Mouse (Mus musculus) megakaryocyte, embryonic 14.5 days (primary cell): ENCODE results near the gene AL607142.1. TPM values are rescaled to one million over a fixed set of nuclear protein-coding genes. Genes with fewer than 3 reads are reported as not detected.

Experiments used
- H3K27me3 ChIP-seq: replicated peaks from 2 replicates; pipeline ENCODE3; 2012; ENCODE audit warnings: inconsistent platforms
- H3K36me3 ChIP-seq: replicated peaks from 2 replicates; pipeline ENCODE3; 2012; ENCODE audit warnings: low read length, inconsistent platforms, mixed read lengths
- H3K4me1 ChIP-seq: 2 replicates; pipeline ENCODE4 v1.6.1; 2012; ENCODE audit warnings: inconsistent platforms
- H3K4me3 ChIP-seq: replicated peaks from 2 replicates; pipeline ENCODE3; 2012; ENCODE audit warnings: moderate library complexity, mild to moderate bottlenecking, inconsistent platforms
- H3K9me3 ChIP-seq: 2 replicates; pipeline ENCODE4 v1.6.1; 2012; ENCODE audit warnings: inconsistent platforms
- FLI1 ChIP-seq: IDR thresholded peaks from 2 replicates; pipeline ENCODE4 v1.6.1; 2012; ENCODE audit warnings: low read length, inconsistent platforms, mixed read lengths
- GATA1 ChIP-seq: IDR thresholded peaks from 3 replicates; pipeline ENCODE4 v1.6.1; 2012; ENCODE audit warnings: mixed read lengths, low read length, inconsistent platforms, borderline replicate concordance
- polyA plus RNA-seq: library from polyadenylated mRNA; stranded (reverse); fragments of >175 nt; gene quantifications from 2 replicates; pipeline ENCODE4 v1.2.3, GENCODE M21; 2012; ENCODE audit warnings: low replicate concordance; ENCODE audit not compliant: insufficient read depth

The AL607142.1 gene
- polyA plus RNA-seq, 1 experiment = not detected

DNA sequence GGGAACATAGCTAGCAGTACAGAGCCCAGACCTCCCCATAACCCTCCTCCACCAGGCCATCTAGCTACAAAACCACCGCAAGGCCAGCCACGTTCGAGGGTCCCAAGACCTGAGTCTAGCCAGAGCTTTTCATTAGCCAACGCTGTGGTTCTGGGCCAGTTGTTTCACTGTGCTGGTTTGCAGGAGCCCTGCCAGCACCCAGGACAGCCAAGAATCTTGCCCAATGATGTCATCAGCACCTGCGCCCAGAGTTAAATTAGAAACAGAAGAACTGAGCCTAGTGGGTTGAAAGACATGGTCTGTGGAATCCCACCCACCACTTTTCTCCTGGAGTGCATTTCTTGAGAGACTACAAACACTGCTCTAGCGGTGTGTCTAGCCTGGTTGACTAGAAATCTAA, 61.3 kb downstream of the AL607142.1 start:
- peaks cover 79% of the 10 kb centered on the region for H3K27me3 ChIP-seq
- H3K4me1 ChIP-seq = no peaks in the 10 kb centered on the region
- H3K36me3 ChIP-seq = no peaks in the 10 kb centered on the region
- H3K4me3 ChIP-seq = no peak overlapping the region
- no peak for TF ChIP-seq GATA1
- no peak for TF ChIP-seq FLI1
- H3K9me3 ChIP-seq = no peaks in the 10 kb centered on the region

- Histone ChIP-seq H3K27me3 (peaks cover 70% of the 10 kb centered on the region), H3K36me3 (peaks cover 9% of the 10 kb centered on the region), H3K9me3 (no peaks in the 10 kb centered on the region), H3K4me1 (no peaks in the 10 kb centered on the region), H3K4me3 (no peak overlapping the region)
- no peak for TF ChIP-seq GATA1
- no peak for TF ChIP-seq FLI1
Observed at GRCm38 (mm10) chr4:120127333-120127732, 62.5 kb downstream of the AL607142.1 start.

DNA sequence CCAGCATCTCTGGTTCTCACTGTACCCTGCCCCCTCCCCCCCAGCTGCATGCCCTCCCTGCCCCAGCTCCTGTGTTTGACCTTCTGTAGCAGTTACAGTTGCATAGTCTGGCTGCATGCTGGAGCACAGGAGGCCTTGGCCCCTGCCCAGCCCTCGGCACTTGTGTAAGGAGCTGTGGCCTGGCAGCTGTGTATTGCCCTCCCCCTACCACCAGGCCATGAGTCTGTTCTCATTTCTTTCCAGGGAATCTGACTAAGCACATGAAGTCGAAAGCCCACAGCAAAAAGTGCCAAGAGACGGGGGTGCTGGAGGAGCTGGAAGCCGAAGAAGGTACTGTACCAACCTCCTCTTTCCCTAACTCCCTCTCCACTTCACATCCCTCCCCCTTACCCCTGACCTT, 63.2 kb downstream of the AL607142.1 start:
- peaks cover 69% of the 10 kb centered on the region for H3K27me3 ChIP-seq
- no peak overlapping the region for H3K4me3 ChIP-seq
- no peaks in the 10 kb centered on the region for H3K9me3 ChIP-seq
- no peaks in the 10 kb centered on the region for H3K4me1 ChIP-seq
- peaks cover 12% of the 10 kb centered on the region for H3K36me3 ChIP-seq
- TF ChIP-seq FLI1 (no peak), GATA1 (no peak)

- Histone ChIP-seq H3K9me3 (no peaks in the 10 kb centered on the region), H3K27me3 (peaks cover 59% of the 10 kb centered on the region), H3K4me3 (no peak overlapping the region), H3K4me1 (no peaks in the 10 kb centered on the region), H3K36me3 (peaks cover 23% of the 10 kb centered on the region)
- TF ChIP-seq FLI1 (no peak), GATA1 (no peak)
Observed at GRCm38 (mm10) chr4:120129233-120129885, 64.6 kb downstream of the AL607142.1 start.

DNA sequence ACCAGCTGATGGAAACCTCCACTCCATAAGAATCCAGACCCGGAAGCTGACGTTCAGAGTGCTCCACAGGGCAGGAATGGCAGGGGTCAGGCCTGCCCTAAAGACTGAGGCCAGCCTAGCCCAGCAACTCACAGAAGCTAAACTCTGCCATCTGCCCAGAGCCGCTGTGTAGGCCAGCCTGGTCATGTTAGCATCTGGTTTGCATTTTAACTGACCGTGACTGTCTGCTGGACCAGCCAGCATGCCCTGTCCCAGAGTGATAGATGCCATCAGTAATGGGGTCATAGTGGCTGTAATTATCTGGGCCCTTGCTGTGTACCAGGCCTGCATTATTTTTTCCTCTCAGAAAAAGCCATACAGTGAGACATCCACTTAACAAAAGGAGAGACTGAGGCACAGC, 66.1 kb downstream of the AL607142.1 start:
- H3K9me3 ChIP-seq = no peaks in the 10 kb centered on the region
- no peaks in the 10 kb centered on the region for H3K4me1 ChIP-seq
- peaks cover 24% of the 10 kb centered on the region for H3K36me3 ChIP-seq
- H3K4me3 ChIP-seq = no peak overlapping the region
- TF ChIP-seq FLI1 = no peak
- TF ChIP-seq GATA1 = no peak
- H3K27me3 ChIP-seq = peaks cover 48% of the 10 kb centered on the region

GRCm38 (mm10) chr4:120131441-120132220, 66.8 kb downstream of the AL607142.1 start:
- TF ChIP-seq GATA1 = no peak
- no peak for TF ChIP-seq FLI1
- no peaks in the 10 kb centered on the region for H3K4me1 ChIP-seq
- no peak overlapping the region for H3K4me3 ChIP-seq
- no peaks in the 10 kb centered on the region for H3K9me3 ChIP-seq
- peaks cover 44% of the 10 kb centered on the region for H3K27me3 ChIP-seq
- peaks cover 24% of the 10 kb centered on the region for H3K36me3 ChIP-seq

- H3K9me3 ChIP-seq = no peaks in the 10 kb centered on the region
- H3K36me3 ChIP-seq = peaks cover 24% of the 10 kb centered on the region
- TF ChIP-seq GATA1 (no peak), FLI1 (no peak)
- H3K4me1 ChIP-seq = no peaks in the 10 kb centered on the region
- H3K4me3 ChIP-seq = no peak overlapping the region
- H3K27me3 ChIP-seq = peaks cover 40% of the 10 kb centered on the region
Observed at GRCm38 (mm10) chr4:120134223-120134622, 69.4 kb downstream of the AL607142.1 start.

GRCm38 (mm10) chr4:120141810-120142209, 77.0 kb downstream of the AL607142.1 start:
- H3K4me3 ChIP-seq = no peak overlapping the region
- peaks cover 3% of the 10 kb centered on the region; the same call in 1 of the 2 replicates for H3K4me1 ChIP-seq
- peaks cover 81% of the 10 kb centered on the region for H3K27me3 ChIP-seq
- H3K36me3 ChIP-seq = no peaks in the 10 kb centered on the region
- peaks cover 2% of the 10 kb centered on the region; the same call in 1 of the 2 replicates for H3K9me3 ChIP-seq
- no peak for TF ChIP-seq FLI1
- no peak for TF ChIP-seq GATA1

GRCm38 (mm10) chr4:120142905-120143304, 78.1 kb downstream of the AL607142.1 start:
- Histone ChIP-seq H3K9me3 (peaks cover 2% of the 10 kb centered on the region; the same call in 1 of the 2 replicates), H3K27me3 (peaks cover 85% of the 10 kb centered on the region), H3K4me1 (peaks cover 3% of the 10 kb centered on the region; the same call in 1 of the 2 replicates), H3K36me3 (no peaks in the 10 kb centered on the region), H3K4me3 (no peak overlapping the region)
- TF ChIP-seq GATA1 = no peak
- no peak for TF ChIP-seq FLI1

Other genes starting within 250 kb of the AL607142.1 start
- gene Edn2, start 96.2 kb downstream of the AL607142.1 start, polyA plus RNA-seq = not detected in 2 replicates
- not detected in 2 replicates for gene Foxo6, start 222.4 kb downstream of the AL607142.1 start, polyA plus RNA-seq